Mouse (Mus musculus): Measurements from ENCODE around the gene Slc23a4. TPM values are rescaled to one million over a fixed set of nuclear protein-coding genes. Genes with fewer than 3 reads are reported as not detected.

Gene Slc23a4
- polyA plus RNA-seq, 1 experiment from 2014 or later: 3.4 TPM

DNA sequence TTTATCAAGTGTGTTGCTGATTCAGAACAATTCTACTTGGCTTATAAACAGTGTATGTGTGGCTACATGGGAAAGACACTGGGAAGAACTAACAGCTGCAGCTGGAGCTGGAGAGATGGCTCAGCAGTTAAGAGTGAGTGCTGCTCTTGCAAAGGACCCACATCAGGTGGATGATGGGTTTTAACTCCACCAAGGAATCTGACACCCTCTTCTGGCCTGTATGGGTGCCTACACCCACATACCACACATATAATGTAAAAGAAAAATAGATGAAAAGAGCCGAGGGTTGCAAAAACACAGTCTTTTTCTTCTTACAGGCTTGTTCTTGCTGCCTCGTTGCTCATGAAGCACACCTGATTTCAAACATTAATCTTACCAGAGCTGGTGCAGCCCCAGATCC, 82.1 kb downstream of the Slc23a4 start:
- Histone ChIP-seq H3K4me3 (ENCODE audit: low read depth, low read length) (no peak overlapping the region), H3K4me2 (replicated peaks; ENCODE audit: low read depth, low read length) (no peak overlapping the region), H3K27me3 (ENCODE audit: control insufficient read depth, insufficient read depth, low read length) (no peaks in the 10 kb centered on the region), H3K9ac (replicated peaks; ENCODE audit: low read depth, low read length) (no peak overlapping the region), H3K9me3 (ENCODE audit: control insufficient read depth, low read depth, low read length) (no peaks in the 10 kb centered on the region), H3K27ac (ENCODE audit: low read length) (no peak overlapping the region), H3K36me3 (ENCODE audit: control insufficient read depth, insufficient read depth, low read length) (peaks cover 32% of the 10 kb centered on the region), H3K4me1 (ENCODE audit: control insufficient read depth, insufficient read depth, low read length) (peaks cover 4% of the 10 kb centered on the region; the same call in 1 of the 2 replicates)
- WGBS: 74% methylated on average over 2 of the region's 2 CpGs
- no peak for ATAC-seq (ENCODE audit: insufficient number of reproducible peaks, insufficient read depth, low FRiP score, low read depth)

DNA sequence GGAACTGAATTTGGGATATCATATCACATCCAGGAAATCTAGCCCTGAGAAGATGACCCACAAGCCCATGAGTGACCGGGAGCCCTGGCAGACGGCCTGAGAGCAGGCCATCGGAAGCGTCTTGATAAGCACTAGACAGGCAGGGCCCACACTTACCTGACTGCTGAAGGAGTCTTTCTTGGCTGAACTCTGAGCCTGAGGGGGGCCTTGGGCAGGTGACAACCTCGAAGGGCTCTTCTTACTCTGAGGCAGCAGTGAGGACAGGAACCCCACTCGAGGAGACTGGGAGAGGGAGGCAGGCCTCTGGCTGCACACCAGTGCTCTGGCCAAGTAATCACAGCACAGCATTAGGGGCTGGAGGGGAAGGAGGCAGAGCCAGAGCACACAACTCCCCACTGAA, 83.8 kb downstream of the Slc23a4 start:
- H3K4me1 ChIP-seq (ENCODE audit: control insufficient read depth, insufficient read depth, low read length): no peaks in the 10 kb centered on the region; the same call in 1 of the 2 replicates
- H3K9ac ChIP-seq (replicated peaks; ENCODE audit: low read depth, low read length): no peak overlapping the region
- no peaks in the 10 kb centered on the region for H3K9me3 ChIP-seq (ENCODE audit: control insufficient read depth, low read depth, low read length)
- no peak overlapping the region for H3K4me2 ChIP-seq (replicated peaks; ENCODE audit: low read depth, low read length)
- peaks cover 35% of the 10 kb centered on the region for H3K36me3 ChIP-seq (ENCODE audit: control insufficient read depth, insufficient read depth, low read length)
- no peak overlapping the region for H3K27ac ChIP-seq (ENCODE audit: low read length)
- no peak for ATAC-seq (ENCODE audit: insufficient number of reproducible peaks, insufficient read depth, low FRiP score, low read depth)
- no peaks in the 10 kb centered on the region for H3K27me3 ChIP-seq (ENCODE audit: control insufficient read depth, insufficient read depth, low read length)
- no peak overlapping the region for H3K4me3 ChIP-seq (ENCODE audit: low read depth, low read length)
- 83% methylated on average over 6 of the region's 6 CpGs for WGBS

DNA sequence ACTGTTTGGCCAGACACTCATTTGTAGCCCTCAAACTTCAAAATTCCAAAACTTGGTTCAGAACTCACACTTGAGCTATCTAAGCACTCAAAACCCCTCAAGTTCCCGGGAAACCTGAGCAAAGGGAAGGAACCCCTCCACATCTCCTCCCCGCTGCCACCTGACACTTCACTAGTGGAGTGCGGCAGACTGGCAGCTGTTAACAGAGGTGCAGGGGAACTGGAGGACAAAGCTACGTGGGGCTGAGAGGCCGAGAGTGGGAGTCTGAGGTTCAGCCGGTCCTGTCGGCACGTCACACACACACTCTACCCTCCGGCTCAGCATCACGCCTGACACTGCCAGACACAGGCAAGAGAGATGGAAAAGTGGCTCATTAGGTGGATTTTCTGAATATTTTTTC, 84.4 kb downstream of the Slc23a4 start:
- H3K4me3 ChIP-seq (ENCODE audit: low read depth, low read length): no peak overlapping the region
- no peak for ATAC-seq (ENCODE audit: insufficient number of reproducible peaks, insufficient read depth, low FRiP score, low read depth)
- H3K27me3 ChIP-seq (ENCODE audit: control insufficient read depth, insufficient read depth, low read length): no peaks in the 10 kb centered on the region
- no peaks in the 10 kb centered on the region for H3K9me3 ChIP-seq (ENCODE audit: control insufficient read depth, low read depth, low read length)
- no peak overlapping the region for H3K9ac ChIP-seq (replicated peaks; ENCODE audit: low read depth, low read length)
- H3K36me3 ChIP-seq (ENCODE audit: control insufficient read depth, insufficient read depth, low read length): peaks cover 38% of the 10 kb centered on the region
- H3K4me2 ChIP-seq (replicated peaks; ENCODE audit: low read depth, low read length): no peak overlapping the region
- no peak overlapping the region for H3K27ac ChIP-seq (ENCODE audit: low read length)
- WGBS: 78% methylated on average over 10 of the region's 10 CpGs
- no peaks in the 10 kb centered on the region; the same call in 1 of the 2 replicates for H3K4me1 ChIP-seq (ENCODE audit: control insufficient read depth, insufficient read depth, low read length)

DNA sequence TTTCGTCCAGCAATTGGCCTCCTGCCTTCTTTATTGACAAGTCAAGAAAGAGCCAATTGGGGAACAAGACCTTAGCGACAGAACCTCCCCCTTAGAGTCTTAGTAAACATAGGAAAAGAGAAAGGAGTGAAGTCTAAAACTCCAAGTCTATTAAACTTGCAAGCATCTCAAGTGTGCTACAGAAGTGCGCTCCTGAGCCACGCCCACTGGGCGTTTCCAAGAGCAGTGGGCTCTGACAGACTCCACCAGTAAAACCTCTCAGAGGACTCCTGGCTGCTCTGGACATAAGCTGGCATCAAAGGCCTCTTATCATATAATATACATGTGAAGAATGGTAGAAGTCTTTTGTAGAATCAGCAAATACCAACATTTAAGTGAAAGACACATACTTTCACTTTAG, 84.8 kb downstream of the Slc23a4 start:
- 63% methylated on average over 5 of the region's 5 CpGs for WGBS
- no peak for ATAC-seq (ENCODE audit: insufficient number of reproducible peaks, insufficient read depth, low FRiP score, low read depth)
- Histone ChIP-seq H3K9ac (replicated peaks; ENCODE audit: low read depth, low read length) (no peak overlapping the region), H3K9me3 (ENCODE audit: control insufficient read depth, low read depth, low read length) (no peaks in the 10 kb centered on the region), H3K4me2 (replicated peaks; ENCODE audit: low read depth, low read length) (peak overlapping the region; percentile 3; the same call in 1 of the 2 replicates), H3K27ac (ENCODE audit: low read length) (no peak overlapping the region), H3K4me3 (ENCODE audit: low read depth, low read length) (no peak overlapping the region), H3K36me3 (ENCODE audit: control insufficient read depth, insufficient read depth, low read length) (peaks cover 38% of the 10 kb centered on the region), H3K4me1 (ENCODE audit: control insufficient read depth, insufficient read depth, low read length) (no peaks in the 10 kb centered on the region; the same call in 1 of the 2 replicates), H3K27me3 (ENCODE audit: control insufficient read depth, insufficient read depth, low read length) (no peaks in the 10 kb centered on the region)

DNA sequence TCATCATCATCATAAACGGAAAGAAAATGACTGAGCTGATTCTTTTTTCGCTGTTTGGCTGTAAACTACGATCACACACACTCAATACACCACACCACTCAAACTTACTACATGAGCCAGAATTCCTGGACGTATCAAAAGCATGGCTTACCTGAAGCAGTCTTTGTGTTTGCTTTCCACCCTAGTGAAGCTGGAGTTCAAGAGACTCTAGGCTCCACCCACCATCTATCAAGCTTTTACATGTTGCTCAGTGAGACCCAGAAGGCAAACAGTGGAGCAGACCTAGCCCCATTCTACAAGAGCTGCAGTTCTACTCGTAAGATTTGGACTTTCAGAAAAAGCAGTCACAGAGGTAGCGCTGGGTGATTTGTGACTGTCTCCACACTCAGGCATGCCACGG, 85.6 kb downstream of the Slc23a4 start:
- no peaks in the 10 kb centered on the region for H3K9me3 ChIP-seq (ENCODE audit: control insufficient read depth, low read depth, low read length)
- H3K4me2 ChIP-seq (replicated peaks; ENCODE audit: low read depth, low read length): peak overlapping the region; percentile 3; the same call in 1 of the 2 replicates
- H3K4me3 ChIP-seq (ENCODE audit: low read depth, low read length): no peak overlapping the region
- H3K27ac ChIP-seq (ENCODE audit: low read length): no peak overlapping the region; the same call in 1 of the 2 replicates
- no peak overlapping the region for H3K9ac ChIP-seq (replicated peaks; ENCODE audit: low read depth, low read length)
- 61% methylated on average over 7 of the region's 7 CpGs for WGBS
- H3K4me1 ChIP-seq (ENCODE audit: control insufficient read depth, insufficient read depth, low read length): no peaks in the 10 kb centered on the region; the same call in 1 of the 2 replicates
- peaks cover 34% of the 10 kb centered on the region for H3K36me3 ChIP-seq (ENCODE audit: control insufficient read depth, insufficient read depth, low read length)
- peak; percentile 65 for ATAC-seq (ENCODE audit: insufficient number of reproducible peaks, insufficient read depth, low FRiP score, low read depth)
- no peaks in the 10 kb centered on the region for H3K27me3 ChIP-seq (ENCODE audit: control insufficient read depth, insufficient read depth, low read length)

DNA sequence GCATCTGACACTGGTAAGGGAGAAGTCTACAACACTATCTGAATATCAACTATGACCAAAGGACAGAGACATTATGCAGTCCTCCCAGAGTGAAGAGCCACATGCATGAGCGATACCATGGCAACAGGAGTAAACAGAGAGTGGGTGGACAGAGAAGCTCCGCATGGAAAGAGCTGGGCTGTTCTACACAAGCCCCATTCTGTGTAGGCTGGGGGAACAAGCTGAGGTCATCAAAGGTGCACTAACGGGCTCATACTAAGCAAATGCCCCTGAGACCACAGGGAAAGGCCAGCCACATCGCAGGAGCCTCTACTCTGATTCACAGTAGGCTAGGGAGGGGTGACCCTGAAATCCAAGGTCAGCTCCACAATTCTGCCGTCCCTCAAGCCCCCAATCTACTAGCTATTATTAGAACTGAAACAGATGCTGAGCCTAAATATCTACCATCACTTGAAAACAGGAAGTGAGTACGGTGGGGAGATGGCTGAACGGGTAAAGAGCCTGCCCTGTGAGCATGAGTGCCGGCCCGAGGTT, 86.2 kb downstream of the Slc23a4 start:
- Histone ChIP-seq H3K9ac (replicated peaks; ENCODE audit: low read depth, low read length) (no peak overlapping the region), H3K4me3 (ENCODE audit: low read depth, low read length) (no peak overlapping the region), H3K27ac (ENCODE audit: low read length) (no peak overlapping the region), H3K4me2 (replicated peaks; ENCODE audit: low read depth, low read length) (no peak overlapping the region), H3K36me3 (ENCODE audit: control insufficient read depth, insufficient read depth, low read length) (peaks cover 34% of the 10 kb centered on the region), H3K4me1 (ENCODE audit: control insufficient read depth, insufficient read depth, low read length) (no peaks in the 10 kb centered on the region; the same call in 1 of the 2 replicates), H3K27me3 (ENCODE audit: control insufficient read depth, insufficient read depth, low read length) (no peaks in the 10 kb centered on the region), H3K9me3 (ENCODE audit: control insufficient read depth, low read depth, low read length) (no peaks in the 10 kb centered on the region)
- ATAC-seq (ENCODE audit: insufficient number of reproducible peaks, insufficient read depth, low FRiP score, low read depth): no peak
- WGBS: 59% methylated on average over 9 of the region's 9 CpGs

DNA sequence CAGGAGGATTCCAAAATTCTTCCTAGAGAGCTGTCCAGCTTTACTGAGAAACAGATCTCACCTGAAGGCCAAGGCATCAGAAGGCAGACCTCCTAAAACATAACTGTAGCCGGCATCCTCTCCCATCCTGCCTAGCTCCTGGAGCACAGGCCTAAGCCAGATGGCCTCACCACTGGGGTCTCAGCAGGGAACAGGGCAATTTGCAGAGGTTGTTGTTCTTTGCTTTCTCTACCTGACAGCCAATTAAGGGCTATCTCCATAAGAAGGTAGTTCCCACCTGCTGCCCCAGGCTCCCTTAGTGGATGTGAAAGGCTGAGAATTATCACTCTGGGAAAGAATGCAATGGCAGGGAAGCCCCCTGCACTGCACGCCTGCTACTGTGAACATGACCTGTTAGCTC, 87.2 kb downstream of the Slc23a4 start:
- no peak for ATAC-seq (ENCODE audit: insufficient number of reproducible peaks, insufficient read depth, low FRiP score, low read depth)
- Histone ChIP-seq H3K27ac (ENCODE audit: low read length) (no peak overlapping the region), H3K27me3 (ENCODE audit: control insufficient read depth, insufficient read depth, low read length) (no peaks in the 10 kb centered on the region), H3K36me3 (ENCODE audit: control insufficient read depth, insufficient read depth, low read length) (peaks cover 33% of the 10 kb centered on the region; the same call in 1 of the 2 replicates), H3K9ac (replicated peaks; ENCODE audit: low read depth, low read length) (no peak overlapping the region), H3K4me3 (ENCODE audit: low read depth, low read length) (no peak overlapping the region), H3K4me1 (ENCODE audit: control insufficient read depth, insufficient read depth, low read length) (no peaks in the 10 kb centered on the region; the same call in 1 of the 2 replicates), H3K9me3 (ENCODE audit: control insufficient read depth, low read depth, low read length) (no peaks in the 10 kb centered on the region), H3K4me2 (replicated peaks; ENCODE audit: low read depth, low read length) (no peak overlapping the region)
- WGBS: 71% methylated on average over 2 of the region's 2 CpGs

DNA sequence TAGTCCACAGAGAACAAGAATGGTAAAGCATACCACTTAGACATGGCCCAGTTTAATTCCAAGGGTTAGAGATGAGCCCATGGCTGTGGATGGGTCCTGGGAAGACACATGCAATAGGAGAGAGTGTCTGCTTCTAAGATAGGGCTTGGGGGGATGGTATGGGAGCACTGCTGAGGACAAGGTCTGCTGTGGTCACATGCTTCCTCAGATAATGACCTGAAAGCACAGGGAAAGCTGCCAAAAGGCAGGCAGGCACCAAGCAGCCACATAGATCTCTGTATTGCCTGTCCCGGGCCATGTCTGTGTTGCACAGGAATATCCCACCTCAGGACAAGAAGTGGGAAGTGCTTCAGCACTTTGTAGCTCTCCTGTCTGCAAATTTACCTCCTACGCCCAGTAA, 89.1 kb downstream of the Slc23a4 start:
- Histone ChIP-seq H3K27ac (ENCODE audit: low read length) (no peak overlapping the region), H3K4me2 (replicated peaks; ENCODE audit: low read depth, low read length) (no peak overlapping the region), H3K27me3 (ENCODE audit: control insufficient read depth, insufficient read depth, low read length) (no peaks in the 10 kb centered on the region), H3K36me3 (ENCODE audit: control insufficient read depth, insufficient read depth, low read length) (peaks cover 20% of the 10 kb centered on the region; the same call in 1 of the 2 replicates), H3K4me1 (ENCODE audit: control insufficient read depth, insufficient read depth, low read length) (no peaks in the 10 kb centered on the region; the same call in 1 of the 2 replicates), H3K9me3 (ENCODE audit: control insufficient read depth, low read depth, low read length) (no peaks in the 10 kb centered on the region), H3K9ac (replicated peaks; ENCODE audit: low read depth, low read length) (no peak overlapping the region), H3K4me3 (ENCODE audit: low read depth, low read length) (no peak overlapping the region)
- ATAC-seq (ENCODE audit: insufficient number of reproducible peaks, insufficient read depth, low FRiP score, low read depth): no peak
- 87% methylated on average over 2 of the region's 2 CpGs for WGBS

All from stomach, embryonic 14.5 days (tissue).